Comparison of ENCODE assay signal across 12 mouse cellular contexts in genomic region chr17:83913711-83914415, GRCm38 (mm10).
DNase-seq lines count a peak whose midpoint lies in the region; ATAC-seq and TF ChIP-seq lines count a peak whose summit lies in the region.
"Had no signal": no experiment of that assay in that cellular context is flagged by ENCODE, and none has a peak within 500 bp of the region (broad histone marks: within the 10 kb centered on the region; RNA-seq: fewer than 3 reads in every experiment).

No protein-coding gene starts in this region.

- H3K4me3 ChIP-seq in hindbrain, embryonic 11.5 days (ENCODE audit: low read depth, low read length): no peak overlapping the region
- no peak overlapping the region for H3K4me3 ChIP-seq in hindbrain, postnatal 0 days (ENCODE audit: low read length)
- no peak overlapping the region for H3K4me3 ChIP-seq in embryonic fibroblast, embryonic 13.5 days (ENCODE audit: insufficient read depth, low read length)
- no peak overlapping the region for H3K4me3 ChIP-seq in stomach, postnatal 0 days (ENCODE audit: low read depth, low read length)
- H3K4me3 ChIP-seq in forebrain, embryonic 16.5 days (replicated peaks; ENCODE audit: low read length): no peak overlapping the region

- DNase-seq in hindbrain, embryonic 11.5 days (ENCODE audit: low spot score): peak; percentile 50
- DNase-seq in hindbrain, postnatal 0 days (ENCODE audit: low spot score): no peak
- DNase-seq in ovary, adult 18-20 months (ENCODE audit: low spot score): peak; percentile 78
- DNase-seq in ovary, postnatal 10 days (ENCODE audit: low spot score): no peak
- DNase-seq in stomach, postnatal 0 days (ENCODE audit: low spot score): no peak
- no peak for DNase-seq in cerebellum, adult 11-12 months
- DNase-seq: adrenal gland, postnatal 36 days; cerebellum, postnatal 25 days; kidney, adult 9 months had no signal

- no peak for ATAC-seq in hindbrain, embryonic 11.5 days (ENCODE audit: low FRiP score)
- no peak for ATAC-seq in hindbrain, postnatal 0 days
- ATAC-seq in stomach, postnatal 0 days (ENCODE audit: low FRiP score, low TSS enrichment): no peak
- ATAC-seq in forebrain, embryonic 16.5 days: no peak

- H3K4me1 ChIP-seq in hindbrain, embryonic 11.5 days (replicated peaks; ENCODE audit: control insufficient read depth, insufficient read depth, low read length): no peaks in the 10 kb centered on the region
- H3K4me1 ChIP-seq in hindbrain, postnatal 0 days (ENCODE audit: insufficient read depth, low read length): 0 out of 2 replicates have a peak, but pooled peaks cover 7% of the 10 kb centered on the region
- peaks cover 13% of the 10 kb centered on the region for H3K4me1 ChIP-seq in embryonic fibroblast, embryonic 13.5 days (ENCODE audit: control insufficient read depth, insufficient read depth, low read length)
- peaks cover 19% of the 10 kb centered on the region for H3K4me1 ChIP-seq in stomach, postnatal 0 days (replicated peaks; ENCODE audit: control insufficient read depth, insufficient read depth)
- peaks cover 5% of the 10 kb centered on the region; the same call in 1 of the 2 replicates for H3K4me1 ChIP-seq in forebrain, embryonic 16.5 days (replicated peaks; ENCODE audit: control insufficient read depth, insufficient read depth, low read length)

- WGBS in hindbrain, embryonic 11.5 days: 65% methylated on average over 13 of the region's 13 CpGs
- 73% methylated on average over 13 of the region's 13 CpGs for WGBS in hindbrain, postnatal 0 days
- WGBS in stomach, postnatal 0 days: 58% methylated on average over 13 of the region's 13 CpGs
- 73% methylated on average over 13 of the region's 13 CpGs for WGBS in forebrain, embryonic 16.5 days

- H3K4me2 ChIP-seq in hindbrain, embryonic 11.5 days (replicated peaks; ENCODE audit: low read depth, low read length): no peak overlapping the region
- H3K4me2 ChIP-seq in hindbrain, postnatal 0 days (ENCODE audit: low read depth, low read length): no peak overlapping the region
- H3K4me2 ChIP-seq in stomach, postnatal 0 days (replicated peaks; ENCODE audit: low read depth): no peak overlapping the region
- no peak overlapping the region for H3K4me2 ChIP-seq in forebrain, embryonic 16.5 days (ENCODE audit: low read length)

- H3K27me3 ChIP-seq in hindbrain, embryonic 11.5 days (ENCODE audit: control insufficient read depth, insufficient read depth, low read length): no peaks in the 10 kb centered on the region
- no peaks in the 10 kb centered on the region for H3K27me3 ChIP-seq in hindbrain, postnatal 0 days (ENCODE audit: insufficient read depth, low read length)
- no peaks in the 10 kb centered on the region for H3K27me3 ChIP-seq in stomach, postnatal 0 days (ENCODE audit: control insufficient read depth, insufficient read depth, low read length)
- H3K27me3 ChIP-seq in forebrain, embryonic 16.5 days (replicated peaks; ENCODE audit: control insufficient read depth, insufficient read depth, low read length): no peaks in the 10 kb centered on the region

- no peak overlapping the region for H3K27ac ChIP-seq in hindbrain, embryonic 11.5 days (ENCODE audit: low read depth, low read length)
- no peak overlapping the region for H3K27ac ChIP-seq in hindbrain, postnatal 0 days
- peak overlapping the region; percentile 90 for H3K27ac ChIP-seq in embryonic fibroblast, embryonic 13.5 days (ENCODE audit: insufficient read depth, low read length)
- peak overlapping the region; percentile 40; the same call in 1 of the 2 replicates for H3K27ac ChIP-seq in stomach, postnatal 0 days (replicated peaks)
- H3K27ac ChIP-seq in forebrain, embryonic 16.5 days (ENCODE audit: low read length): no peak overlapping the region

- TF ChIP-seq EP300 in stomach, postnatal 0 days (optimal IDR thresholded peaks at IDR 0.05): no peak

- TF ChIP-seq CTCF in hindbrain, postnatal 0 days (IDR thresholded peaks at IDR 0.05; ENCODE audit: low read depth): no peak
- no peak for TF ChIP-seq CTCF in embryonic fibroblast, embryonic 13.5 days (IDR thresholded peaks at IDR 0.05; ENCODE audit: borderline replicate concordance, insufficient read depth, low read length)
- no peak for TF ChIP-seq CTCF in stomach, postnatal 0 days (IDR thresholded peaks at IDR 0.05; ENCODE audit: low read depth)

- no peak for TF ChIP-seq POLR2A in embryonic fibroblast, embryonic 13.5 days (IDR thresholded peaks at IDR 0.05; ENCODE audit: low read depth, low read length)

- no peaks in the 10 kb centered on the region for H3K36me3 ChIP-seq in hindbrain, embryonic 11.5 days (ENCODE audit: control insufficient read depth, insufficient read depth, low read length)
- no peaks in the 10 kb centered on the region for H3K36me3 ChIP-seq in hindbrain, postnatal 0 days (ENCODE audit: insufficient read depth, low read length)
- H3K36me3 ChIP-seq in stomach, postnatal 0 days (ENCODE audit: control insufficient read depth, insufficient read depth, low read length): no peaks in the 10 kb centered on the region
- H3K36me3 ChIP-seq in forebrain, embryonic 16.5 days (ENCODE audit: control insufficient read depth, insufficient read depth): no peaks in the 10 kb centered on the region

- H3K9ac ChIP-seq in hindbrain, embryonic 11.5 days (ENCODE audit: low read depth, low read length): no peak overlapping the region
- no peak overlapping the region for H3K9ac ChIP-seq in hindbrain, postnatal 0 days (replicated peaks; ENCODE audit: low read length)
- no peak overlapping the region for H3K9ac ChIP-seq in stomach, postnatal 0 days (ENCODE audit: low read length)
- H3K9ac ChIP-seq in forebrain, embryonic 16.5 days (replicated peaks; ENCODE audit: low read depth, low read length): no peak overlapping the region

- no peaks in the 10 kb centered on the region for H3K9me3 ChIP-seq in hindbrain, embryonic 11.5 days (ENCODE audit: control insufficient read depth, low read length)
- no peaks in the 10 kb centered on the region for H3K9me3 ChIP-seq in hindbrain, postnatal 0 days (ENCODE audit: low read length)
- H3K9me3 ChIP-seq in stomach, postnatal 0 days (ENCODE audit: control insufficient read depth, low read length): no peaks in the 10 kb centered on the region
- no peaks in the 10 kb centered on the region for H3K9me3 ChIP-seq in forebrain, embryonic 16.5 days (ENCODE audit: control insufficient read depth, low read length)
- H3K9me3 ChIP-seq: G1E had no signal

Comparison
In these comparisons a context has a peak if more than half of its experiments do, and no peak if none do; other contexts are left out.
1. DNase-seq: peak in hindbrain, embryonic 11.5 days (single experiment) and ovary, adult 18-20 months (single experiment); none in hindbrain, postnatal 0 days (single experiment), ovary, postnatal 10 days (single experiment), stomach, postnatal 0 days (single experiment) and cerebellum, adult 11-12 months (single experiment).
2. H3K27ac ChIP-seq: peak in embryonic fibroblast, embryonic 13.5 days (single experiment) and stomach, postnatal 0 days (single experiment); none in hindbrain, embryonic 11.5 days (single experiment), hindbrain, postnatal 0 days (single experiment) and forebrain, embryonic 16.5 days (single experiment).